Mouse (Mus musculus) frontal cortex, adult 2 months (tissue): Measurements from ENCODE around the gene Gadd45b. TPM values are rescaled to one million over a fixed set of nuclear protein-coding genes. Genes with fewer than 3 reads are reported as not detected.
A peak's percentile ranks its signal among the peaks of the same experiment; 100 is the strongest.

Experiments used
- DNase-seq, 2 experiments: peaks; one replicate each; pipeline ENCODE4 v3.0.0; 2022; ENCODE audit warnings: low spot score in 1 of 2; ENCODE audit errors: extremely low spot score in 1 of 2
- polyA plus RNA-seq: library from polyadenylated mRNA; depleted of rRNA; stranded (reverse); fragments of >200 nt; gene quantifications from 2 replicates; pipeline ENCODE4 v1.2.3, GENCODE M21; 2012

The Gadd45b gene
- polyA plus RNA-seq, 1 experiment = 20.7 TPM

- no peak for DNase-seq
These were observed 4.5 kb downstream of the Gadd45b start for GRCm38 (mm10) chr10:80934136-80934985.

GRCm38 (mm10) chr10:80935241-80935640 lies 5.4 kb downstream of the Gadd45b start:
- DNase-seq = no peak

GRCm38 (mm10) chr10:80935698-80936097 lies 5.8 kb downstream of the Gadd45b start:
- no peak for DNase-seq

- DNase-seq = no peak
These were observed 6.4 kb downstream of the Gadd45b start for GRCm38 (mm10) chr10:80936135-80936809.

GRCm38 (mm10) chr10:80936810-80937164 lies 6.9 kb downstream of the Gadd45b start:
- no peak for DNase-seq

GRCm38 (mm10) chr10:80937646-80938045 lies 7.8 kb downstream of the Gadd45b start:
- DNase-seq = no peak

GRCm38 (mm10) chr10:80938831-80939550 lies 9.1 kb downstream of the Gadd45b start:
- DNase-seq = no peak

- DNase-seq = peak; percentile 56 to 86
These were observed 9.8 kb downstream of the Gadd45b start for GRCm38 (mm10) chr10:80939671-80940070.

GRCm38 (mm10) chr10:80940320-80940987 lies 10.6 kb downstream of the Gadd45b start:
- DNase-seq = no peak

- DNase-seq = no peak
These were observed 11.1 kb downstream of the Gadd45b start for GRCm38 (mm10) chr10:80940988-80941347.

- no peak for DNase-seq
These were observed 13.0 kb downstream of the Gadd45b start for GRCm38 (mm10) chr10:80942919-80943318.

GRCm38 (mm10) chr10:80943701-80944100 lies 13.8 kb downstream of the Gadd45b start:
- no peak for DNase-seq

- DNase-seq = no peak
These were observed 14.4 kb downstream of the Gadd45b start for GRCm38 (mm10) chr10:80944231-80944630.

GRCm38 (mm10) chr10:80946684-80947437 lies 17.0 kb downstream of the Gadd45b start:
- DNase-seq = no peak

GRCm38 (mm10) chr10:80947802-80948201 lies 17.9 kb downstream of the Gadd45b start:
- no peak for DNase-seq

GRCm38 (mm10) chr10:80948570-80948969 lies 18.7 kb downstream of the Gadd45b start:
- DNase-seq = no peak

GRCm38 (mm10) chr10:80949081-80949480 lies 19.2 kb downstream of the Gadd45b start:
- DNase-seq = no peak

- DNase-seq = no peak
These were observed 20.4 kb downstream of the Gadd45b start for GRCm38 (mm10) chr10:80950314-80950713.

- DNase-seq = no peak
These were observed 22.0 kb downstream of the Gadd45b start for GRCm38 (mm10) chr10:80951761-80952390.

- DNase-seq = no peak
These were observed 22.6 kb downstream of the Gadd45b start for GRCm38 (mm10) chr10:80952449-80952848.
